Mouse (Mus musculus): ENCODE data around the gene Phox2a. TPM values are rescaled to one million over a fixed set of nuclear protein-coding genes. Genes with fewer than 3 reads are reported as not detected.
A peak's percentile ranks its signal among the peaks of the same experiment; 100 is the strongest.

Gene Phox2a
- polyA plus RNA-seq, 1 experiment from 2014 or later: 0.10 TPM

DNA sequence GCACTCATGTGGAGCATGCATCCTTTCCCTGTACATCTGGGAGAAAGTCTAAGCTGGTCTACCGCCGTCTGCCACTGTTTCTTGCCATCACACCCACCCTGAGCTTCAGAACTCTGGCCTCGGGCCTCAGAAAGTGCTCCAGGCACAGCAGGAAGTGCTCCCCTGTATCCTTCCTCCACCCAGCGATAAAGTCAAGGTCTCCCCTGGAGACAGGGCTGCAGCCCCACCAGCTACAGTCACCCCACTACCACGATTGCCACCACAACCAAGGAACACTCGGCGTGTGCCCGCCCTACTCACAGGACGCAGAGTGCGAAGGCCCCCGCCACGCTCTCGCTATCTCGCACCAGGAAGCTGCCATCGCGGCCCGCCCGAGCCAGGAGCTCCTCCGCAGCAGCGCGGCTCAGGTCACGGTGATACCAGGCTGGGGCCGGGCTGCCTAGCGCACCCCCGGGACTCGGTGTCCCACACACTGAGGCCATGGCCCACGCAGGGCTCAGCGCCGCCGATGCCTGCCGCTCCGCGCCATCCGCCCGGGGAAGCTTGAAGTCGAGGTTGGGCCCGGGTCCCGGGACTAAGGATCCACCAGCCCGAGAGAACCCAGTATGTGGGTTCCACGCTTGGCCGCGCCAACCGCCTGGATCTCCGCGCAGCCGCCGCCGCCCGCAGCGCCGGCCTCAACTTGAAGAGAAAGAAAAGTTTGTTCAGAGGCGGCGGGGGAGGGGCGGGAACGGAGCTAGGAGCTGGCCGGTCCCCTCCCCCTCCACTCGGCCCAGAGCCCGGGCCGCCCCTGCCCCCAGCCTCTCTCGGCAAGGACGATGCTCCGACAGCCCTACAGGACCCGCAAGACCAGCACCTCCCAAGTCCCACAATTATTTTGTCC lies 18.4 kb downstream of the Phox2a start:
- H3K36me3 ChIP-seq (ENCODE audit: control insufficient read depth, insufficient read depth, low read length): peaks cover 10% of the 10 kb centered on the region
- under 1% methylated on average over 63 of the region's 63 CpGs for WGBS
- H3K9me3 ChIP-seq (ENCODE audit: control insufficient read depth, low read length): no peaks in the 10 kb centered on the region
- peak overlapping the region; percentile 82 for H3K9ac ChIP-seq (ENCODE audit: low read depth, low read length)
- H3K4me3 ChIP-seq (ENCODE audit: low read depth, low read length): peak overlapping the region; percentile 74
- H3K27me3 ChIP-seq (replicated peaks; ENCODE audit: control insufficient read depth, insufficient read depth, low read length): peaks cover 22% of the 10 kb centered on the region
- peak; percentile 71 for DNase-seq (ENCODE audit: low spot score)
- peak; percentile 48 for ATAC-seq (replicated peaks; ENCODE audit: low FRiP score)
- H3K27ac ChIP-seq (ENCODE audit: low read depth, low read length): peak overlapping the region; percentile 84
- H3K4me2 ChIP-seq: peak overlapping the region; percentile 91
- H3K4me1 ChIP-seq (replicated peaks; ENCODE audit: control insufficient read depth, insufficient read depth, low read length): peaks cover 6% of the 10 kb centered on the region; the same call in 1 of the 2 replicates

GRCm38 (mm10) chr7:101837154-101837605 lies 19.1 kb downstream of the Phox2a start:
- peak overlapping the region; percentile 91 for H3K4me2 ChIP-seq
- H3K27ac ChIP-seq (ENCODE audit: low read depth, low read length): peak overlapping the region; percentile 78
- DNase-seq (ENCODE audit: low spot score): no peak
- WGBS: under 1% methylated on average over 20 of the region's 20 CpGs
- ATAC-seq (replicated peaks; ENCODE audit: low FRiP score): no peak
- H3K4me1 ChIP-seq (replicated peaks; ENCODE audit: control insufficient read depth, insufficient read depth, low read length): peaks cover 6% of the 10 kb centered on the region; the same call in 1 of the 2 replicates
- H3K36me3 ChIP-seq (ENCODE audit: control insufficient read depth, insufficient read depth, low read length): peaks cover 4% of the 10 kb centered on the region
- peak overlapping the region; percentile 74 for H3K4me3 ChIP-seq (ENCODE audit: low read depth, low read length)
- H3K9me3 ChIP-seq (ENCODE audit: control insufficient read depth, low read length): no peaks in the 10 kb centered on the region
- H3K27me3 ChIP-seq (replicated peaks; ENCODE audit: control insufficient read depth, insufficient read depth, low read length): peaks cover 22% of the 10 kb centered on the region
- peak overlapping the region; percentile 82 for H3K9ac ChIP-seq (ENCODE audit: low read depth, low read length)

GRCm38 (mm10) chr7:101837606-101838471 lies 19.7 kb downstream of the Phox2a start, which contains the start of gene Inppl1:
Gene Inppl1 (minus strand): TSS chr7:101838229.
- peak within 1 kb of the TSS; percentile 78 for H3K27ac ChIP-seq (ENCODE audit: low read depth, low read length)
- H3K9ac ChIP-seq (ENCODE audit: low read depth, low read length): peak within 1 kb of the TSS; percentile 82
- H3K36me3 ChIP-seq (ENCODE audit: control insufficient read depth, insufficient read depth, low read length): peaks cover 3% of the 10 kb centered on the region; the same call in 1 of the 2 replicates
- peaks cover 22% of the 10 kb centered on the region for H3K27me3 ChIP-seq (replicated peaks; ENCODE audit: control insufficient read depth, insufficient read depth, low read length)
- H3K4me1 ChIP-seq (replicated peaks; ENCODE audit: control insufficient read depth, insufficient read depth, low read length): peaks cover 6% of the 10 kb centered on the region; the same call in 1 of the 2 replicates
- H3K9me3 ChIP-seq (ENCODE audit: control insufficient read depth, low read length): no peaks in the 10 kb centered on the region
- ATAC-seq (replicated peaks; ENCODE audit: low FRiP score): peak; percentile 54
- peak within 1 kb of the TSS; percentile 74 for H3K4me3 ChIP-seq (ENCODE audit: low read depth, low read length)
- WGBS: under 1% methylated on average over 64 of the region's 64 CpGs
- peak; percentile 79 for DNase-seq (ENCODE audit: low spot score)
- H3K4me2 ChIP-seq: peak within 1 kb of the TSS; percentile 91

- Histone ChIP-seq H3K4me2 (no peak overlapping the region), H3K27ac (ENCODE audit: low read depth, low read length) (no peak overlapping the region), H3K4me3 (ENCODE audit: low read depth, low read length) (no peak overlapping the region), H3K9ac (ENCODE audit: low read depth, low read length) (no peak overlapping the region), H3K4me1 (replicated peaks; ENCODE audit: control insufficient read depth, insufficient read depth, low read length) (no peaks in the 10 kb centered on the region), H3K36me3 (ENCODE audit: control insufficient read depth, insufficient read depth, low read length) (no peaks in the 10 kb centered on the region), H3K9me3 (ENCODE audit: control insufficient read depth, low read length) (no peaks in the 10 kb centered on the region), H3K27me3 (replicated peaks; ENCODE audit: control insufficient read depth, insufficient read depth, low read length) (no peaks in the 10 kb centered on the region)
- ATAC-seq (replicated peaks; ENCODE audit: low FRiP score) (no peak), DNase-seq (ENCODE audit: low spot score) (no peak)
- 64% methylated on average over 6 of the region's 6 CpGs for WGBS
Observed at GRCm38 (mm10) chr7:101844186-101844585, 26.1 kb downstream of the Phox2a start.

GRCm38 (mm10) chr7:101847934-101848333 lies 29.8 kb downstream of the Phox2a start:
- Histone ChIP-seq H3K9me3 (ENCODE audit: control insufficient read depth, low read length) (no peaks in the 10 kb centered on the region), H3K4me3 (ENCODE audit: low read depth, low read length) (no peak overlapping the region), H3K27ac (ENCODE audit: low read depth, low read length) (no peak overlapping the region), H3K27me3 (replicated peaks; ENCODE audit: control insufficient read depth, insufficient read depth, low read length) (no peaks in the 10 kb centered on the region), H3K9ac (ENCODE audit: low read depth, low read length) (no peak overlapping the region), H3K4me2 (no peak overlapping the region), H3K4me1 (replicated peaks; ENCODE audit: control insufficient read depth, insufficient read depth, low read length) (no peaks in the 10 kb centered on the region), H3K36me3 (ENCODE audit: control insufficient read depth, insufficient read depth, low read length) (no peaks in the 10 kb centered on the region)
- no peak for DNase-seq (ENCODE audit: low spot score)
- no peak for ATAC-seq (replicated peaks; ENCODE audit: low FRiP score)
- WGBS: 89% methylated on average over 1 of the region's 1 CpGs

DNA sequence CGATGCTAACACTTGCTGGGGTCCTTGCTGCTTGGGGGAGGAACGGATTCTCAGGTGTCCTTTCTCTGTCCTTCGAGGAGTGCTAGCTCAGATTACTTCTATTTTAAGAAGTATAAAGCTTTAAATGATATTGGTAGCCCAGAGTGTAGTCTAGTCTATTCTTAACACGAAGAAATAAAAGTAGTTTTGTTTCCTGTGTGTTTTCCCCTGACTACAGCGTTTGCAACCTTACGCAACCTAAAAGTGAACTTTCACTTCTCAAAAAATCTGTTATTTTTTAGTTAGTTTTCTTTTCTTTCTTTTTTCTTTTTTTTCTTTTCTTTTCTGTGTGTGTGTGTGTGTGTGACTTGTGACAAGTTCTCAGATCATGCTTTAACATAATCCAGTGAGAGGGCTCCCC lies 33.6 kb downstream of the Phox2a start:
- Histone ChIP-seq H3K36me3 (ENCODE audit: control insufficient read depth, insufficient read depth, low read length) (no peaks in the 10 kb centered on the region), H3K27me3 (replicated peaks; ENCODE audit: control insufficient read depth, insufficient read depth, low read length) (no peaks in the 10 kb centered on the region), H3K4me2 (no peak overlapping the region), H3K4me1 (replicated peaks; ENCODE audit: control insufficient read depth, insufficient read depth, low read length) (no peaks in the 10 kb centered on the region), H3K9ac (ENCODE audit: low read depth, low read length) (no peak overlapping the region), H3K27ac (ENCODE audit: low read depth, low read length) (no peak overlapping the region), H3K4me3 (ENCODE audit: low read depth, low read length) (no peak overlapping the region), H3K9me3 (ENCODE audit: control insufficient read depth, low read length) (no peaks in the 10 kb centered on the region)
- no peak for ATAC-seq (replicated peaks; ENCODE audit: low FRiP score)
- 69% methylated on average over 6 of the region's 6 CpGs for WGBS
- DNase-seq (ENCODE audit: low spot score): no peak

DNA sequence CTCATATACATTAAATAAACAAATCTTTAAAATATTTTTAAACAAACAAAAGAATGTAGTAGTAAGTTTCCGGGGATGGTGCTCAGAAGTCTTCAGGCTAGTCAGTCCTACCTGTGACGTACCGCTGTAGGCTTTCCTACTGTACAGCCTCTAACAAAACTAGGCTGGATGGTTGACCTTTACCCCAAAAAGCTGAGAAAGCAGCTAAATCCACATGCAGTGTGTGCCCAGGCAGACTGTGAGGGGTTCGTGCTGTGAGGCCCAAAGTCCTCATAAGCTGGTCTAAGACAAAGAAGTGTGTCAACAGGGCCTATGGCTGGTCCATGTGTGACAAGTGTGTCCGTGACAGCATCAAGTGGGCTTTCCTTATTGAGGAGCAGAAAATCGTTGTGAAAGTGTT lies 34.7 kb downstream of the Phox2a start:
- H3K4me1 ChIP-seq (replicated peaks; ENCODE audit: control insufficient read depth, insufficient read depth, low read length): no peaks in the 10 kb centered on the region
- H3K4me3 ChIP-seq (ENCODE audit: low read depth, low read length): no peak overlapping the region
- no peaks in the 10 kb centered on the region for H3K36me3 ChIP-seq (ENCODE audit: control insufficient read depth, insufficient read depth, low read length)
- ATAC-seq (replicated peaks; ENCODE audit: low FRiP score): no peak
- WGBS: 81% methylated on average over 6 of the region's 6 CpGs
- H3K4me2 ChIP-seq: no peak overlapping the region
- no peak for DNase-seq (ENCODE audit: low spot score)
- H3K27me3 ChIP-seq (replicated peaks; ENCODE audit: control insufficient read depth, insufficient read depth, low read length): no peaks in the 10 kb centered on the region
- H3K9ac ChIP-seq (ENCODE audit: low read depth, low read length): no peak overlapping the region
- no peak overlapping the region for H3K27ac ChIP-seq (ENCODE audit: low read depth, low read length)
- no peaks in the 10 kb centered on the region for H3K9me3 ChIP-seq (ENCODE audit: control insufficient read depth, low read length)

GRCm38 (mm10) chr7:101853816-101854215 lies 35.7 kb downstream of the Phox2a start:
- Histone ChIP-seq H3K4me1 (replicated peaks; ENCODE audit: control insufficient read depth, insufficient read depth, low read length) (no peaks in the 10 kb centered on the region), H3K9ac (ENCODE audit: low read depth, low read length) (no peak overlapping the region), H3K9me3 (ENCODE audit: control insufficient read depth, low read length) (no peaks in the 10 kb centered on the region), H3K27ac (ENCODE audit: low read depth, low read length) (no peak overlapping the region), H3K27me3 (replicated peaks; ENCODE audit: control insufficient read depth, insufficient read depth, low read length) (no peaks in the 10 kb centered on the region), H3K36me3 (ENCODE audit: control insufficient read depth, insufficient read depth, low read length) (no peaks in the 10 kb centered on the region), H3K4me2 (no peak overlapping the region), H3K4me3 (ENCODE audit: low read depth, low read length) (no peak overlapping the region)
- ATAC-seq (replicated peaks; ENCODE audit: low FRiP score): no peak
- WGBS: 47% methylated on average over 2 of the region's 2 CpGs
- no peak for DNase-seq (ENCODE audit: low spot score)
